Mouse (Mus musculus): Measurements from ENCODE around the gene Epb41l1.
"Not testable (repeated sequence)": the region's sequence is repeated elsewhere in the genome, so short reads cannot be mapped to it uniquely, and the experiment has no call there.

Epb41l1 gene

GRCm38 (mm10) chr2:156505533-156505932 lies 84.8 kb downstream of the Epb41l1 start:
- Histone ChIP-seq H3K27me3 (ENCODE audit: insufficient read depth, low read length) (no peaks in the 10 kb centered on the region), H3K36me3 (ENCODE audit: insufficient read depth, low read length) (peaks cover 84% of the 10 kb centered on the region), H3K4me1 (replicated peaks; ENCODE audit: low read depth, low read length) (peaks cover 11% of the 10 kb centered on the region), H3K9me3 (ENCODE audit: low read length) (no peaks in the 10 kb centered on the region), H3K4me3 (replicated peaks; ENCODE audit: low read length) (no peak overlapping the region)
- TF ChIP-seq NANOG (IDR thresholded peaks at IDR 0.05; ENCODE audit: borderline replicate concordance, low read length) (no peak), CTCF (conservative IDR thresholded peaks at IDR 0.05; ENCODE audit: low read length) (no peak), POU5F1 (IDR thresholded peaks at IDR 0.05; ENCODE audit: borderline replicate concordance, low read length) (no peak)

- H3K36me3 ChIP-seq (ENCODE audit: insufficient read depth, low read length): peaks cover 65% of the 10 kb centered on the region
- H3K4me3 ChIP-seq (replicated peaks; ENCODE audit: low read length): no peak overlapping the region
- H3K4me1 ChIP-seq (replicated peaks; ENCODE audit: low read depth, low read length): peaks cover 44% of the 10 kb centered on the region
- no peaks in the 10 kb centered on the region for H3K9me3 ChIP-seq (ENCODE audit: low read length)
- TF ChIP-seq CTCF (conservative IDR thresholded peaks at IDR 0.05; ENCODE audit: low read length): no peak
- TF ChIP-seq NANOG (IDR thresholded peaks at IDR 0.05; ENCODE audit: borderline replicate concordance, low read length): no peak
- H3K27me3 ChIP-seq (ENCODE audit: insufficient read depth, low read length): no peaks in the 10 kb centered on the region
Observed at GRCm38 (mm10) chr2:156512028-156512427, 91.3 kb downstream of the Epb41l1 start.

- TF ChIP-seq NANOG (IDR thresholded peaks at IDR 0.05; ENCODE audit: borderline replicate concordance, low read length) (no peak), POU5F1 (IDR thresholded peaks at IDR 0.05; ENCODE audit: borderline replicate concordance, low read length) (no peak), CTCF (conservative IDR thresholded peaks at IDR 0.05; ENCODE audit: low read length) (no peak)
- H3K36me3 ChIP-seq (ENCODE audit: insufficient read depth, low read length): peaks cover 59% of the 10 kb centered on the region
- H3K4me1 ChIP-seq (replicated peaks; ENCODE audit: low read depth, low read length): peaks cover 44% of the 10 kb centered on the region
- H3K27me3 ChIP-seq (ENCODE audit: insufficient read depth, low read length): no peaks in the 10 kb centered on the region
- no peak overlapping the region for H3K4me3 ChIP-seq (replicated peaks; ENCODE audit: low read length)
- no peaks in the 10 kb centered on the region for H3K9me3 ChIP-seq (ENCODE audit: low read length)
Observed at GRCm38 (mm10) chr2:156512561-156512960, 91.9 kb downstream of the Epb41l1 start.

GRCm38 (mm10) chr2:156515102-156515501 lies 94.4 kb downstream of the Epb41l1 start:
- Histone ChIP-seq H3K9me3 (ENCODE audit: low read length) (no peaks in the 10 kb centered on the region), H3K36me3 (ENCODE audit: insufficient read depth, low read length) (peaks cover 61% of the 10 kb centered on the region), H3K4me3 (replicated peaks; ENCODE audit: low read length) (no peak overlapping the region), H3K27me3 (ENCODE audit: insufficient read depth, low read length) (no peaks in the 10 kb centered on the region), H3K4me1 (replicated peaks; ENCODE audit: low read depth, low read length) (peaks cover 37% of the 10 kb centered on the region)
- TF ChIP-seq CTCF (conservative IDR thresholded peaks at IDR 0.05; ENCODE audit: low read length) (no peak), POU5F1 (IDR thresholded peaks at IDR 0.05; ENCODE audit: borderline replicate concordance, low read length) (no peak), NANOG (IDR thresholded peaks at IDR 0.05; ENCODE audit: borderline replicate concordance, low read length) (no peak)

- TF ChIP-seq POU5F1 (IDR thresholded peaks at IDR 0.05; ENCODE audit: borderline replicate concordance, low read length) (no peak), CTCF (conservative IDR thresholded peaks at IDR 0.05; ENCODE audit: low read length) (peak; percentile 80), NANOG (IDR thresholded peaks at IDR 0.05; ENCODE audit: borderline replicate concordance, low read length) (no peak)
- no peaks in the 10 kb centered on the region for H3K9me3 ChIP-seq (ENCODE audit: low read length)
- H3K27me3 ChIP-seq (ENCODE audit: insufficient read depth, low read length): no peaks in the 10 kb centered on the region
- peaks cover 60% of the 10 kb centered on the region for H3K36me3 ChIP-seq (ENCODE audit: insufficient read depth, low read length)
- H3K4me3 ChIP-seq (replicated peaks; ENCODE audit: low read length): no peak overlapping the region
- H3K4me1 ChIP-seq (replicated peaks; ENCODE audit: low read depth, low read length): peaks cover 40% of the 10 kb centered on the region
Observed at GRCm38 (mm10) chr2:156515565-156516185, 95.0 kb downstream of the Epb41l1 start.

GRCm38 (mm10) chr2:156516678-156517077 lies 96.0 kb downstream of the Epb41l1 start:
- H3K27me3 ChIP-seq (ENCODE audit: insufficient read depth, low read length); H3K9me3 ChIP-seq (ENCODE audit: low read length); H3K4me3 ChIP-seq (replicated peaks; ENCODE audit: low read length): not testable (repeated sequence)
- H3K36me3 ChIP-seq (ENCODE audit: insufficient read depth, low read length): peaks cover 63% of the 10 kb centered on the region
- peaks cover 35% of the 10 kb centered on the region for H3K4me1 ChIP-seq (replicated peaks; ENCODE audit: low read depth, low read length)

GRCm38 (mm10) chr2:156518306-156518705 lies 97.6 kb downstream of the Epb41l1 start:
- TF ChIP-seq CTCF (conservative IDR thresholded peaks at IDR 0.05; ENCODE audit: low read length) (no peak), POU5F1 (IDR thresholded peaks at IDR 0.05; ENCODE audit: borderline replicate concordance, low read length) (no peak), NANOG (IDR thresholded peaks at IDR 0.05; ENCODE audit: borderline replicate concordance, low read length) (no peak)
- Histone ChIP-seq H3K4me3 (replicated peaks; ENCODE audit: low read length) (no peak overlapping the region), H3K36me3 (ENCODE audit: insufficient read depth, low read length) (peaks cover 70% of the 10 kb centered on the region), H3K27me3 (ENCODE audit: insufficient read depth, low read length) (no peaks in the 10 kb centered on the region), H3K9me3 (ENCODE audit: low read length) (no peaks in the 10 kb centered on the region), H3K4me1 (replicated peaks; ENCODE audit: low read depth, low read length) (peaks cover 28% of the 10 kb centered on the region)

- TF ChIP-seq POU5F1 (IDR thresholded peaks at IDR 0.05; ENCODE audit: borderline replicate concordance, low read length) (no peak), NANOG (IDR thresholded peaks at IDR 0.05; ENCODE audit: borderline replicate concordance, low read length) (no peak), CTCF (conservative IDR thresholded peaks at IDR 0.05; ENCODE audit: low read length) (no peak)
- Histone ChIP-seq H3K9me3 (ENCODE audit: low read length) (no peaks in the 10 kb centered on the region), H3K4me3 (replicated peaks; ENCODE audit: low read length) (no peak overlapping the region), H3K4me1 (replicated peaks; ENCODE audit: low read depth, low read length) (peaks cover 27% of the 10 kb centered on the region), H3K27me3 (ENCODE audit: insufficient read depth, low read length) (no peaks in the 10 kb centered on the region), H3K36me3 (ENCODE audit: insufficient read depth, low read length) (peaks cover 67% of the 10 kb centered on the region)
Observed at GRCm38 (mm10) chr2:156519584-156519983, 98.9 kb downstream of the Epb41l1 start.

GRCm38 (mm10) chr2:156522994-156523393 lies 102.3 kb downstream of the Epb41l1 start:
- H3K9me3 ChIP-seq (ENCODE audit: low read length): no peaks in the 10 kb centered on the region
- H3K4me3 ChIP-seq (replicated peaks; ENCODE audit: low read length): 0 out of 2 replicates have a peak overlapping the region, but pooled peaks have one; percentile 39
- TF ChIP-seq CTCF (conservative IDR thresholded peaks at IDR 0.05; ENCODE audit: low read length) (no peak), POU5F1 (IDR thresholded peaks at IDR 0.05; ENCODE audit: borderline replicate concordance, low read length) (no peak), NANOG (IDR thresholded peaks at IDR 0.05; ENCODE audit: borderline replicate concordance, low read length) (no peak)
- H3K4me1 ChIP-seq (replicated peaks; ENCODE audit: low read depth, low read length): peaks cover 35% of the 10 kb centered on the region
- H3K36me3 ChIP-seq (ENCODE audit: insufficient read depth, low read length): peaks cover 71% of the 10 kb centered on the region
- no peaks in the 10 kb centered on the region for H3K27me3 ChIP-seq (ENCODE audit: insufficient read depth, low read length)

Measured in E14TG2a.4 (cell line).